Mouse (Mus musculus) neural tube, embryonic 10.5 days (tissue): ENCODE results near the gene Gm9817.

Experiments
- DNase-seq: peaks from one replicate; pipeline ENCODE4 v3.0.0-alpha.2; 2017; ENCODE audit warnings: low spot score; ENCODE audit errors: extremely low spot score

The Gm9817 gene

GRCm38 (mm10) chr13:45089846-45090245 is 11.4 kb downstream of the Gm9817 start:
- no peak for DNase-seq

GRCm38 (mm10) chr13:45092816-45093215 is 14.3 kb downstream of the Gm9817 start:
- no peak for DNase-seq

DNA sequence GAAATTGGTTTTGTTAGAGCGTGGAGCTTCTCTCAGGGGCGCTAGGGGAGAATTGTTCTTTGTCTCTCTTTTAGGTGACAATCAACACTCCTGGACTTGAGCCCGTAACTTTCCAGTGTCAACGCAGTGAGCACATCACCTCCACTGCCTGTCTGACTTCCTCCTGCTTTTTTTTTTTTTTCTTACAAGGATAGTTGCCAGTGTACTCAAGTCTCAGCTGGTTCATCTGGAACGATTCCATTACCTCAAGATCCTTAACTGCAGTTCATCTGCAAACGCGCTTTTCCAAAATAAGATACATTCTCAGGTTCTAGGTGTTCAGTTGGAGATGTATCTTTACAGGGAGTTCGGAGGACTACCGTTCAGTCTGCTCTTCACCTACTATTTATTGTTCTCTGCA is 16.5 kb downstream of the Gm9817 start:
- no peak for DNase-seq

DNA sequence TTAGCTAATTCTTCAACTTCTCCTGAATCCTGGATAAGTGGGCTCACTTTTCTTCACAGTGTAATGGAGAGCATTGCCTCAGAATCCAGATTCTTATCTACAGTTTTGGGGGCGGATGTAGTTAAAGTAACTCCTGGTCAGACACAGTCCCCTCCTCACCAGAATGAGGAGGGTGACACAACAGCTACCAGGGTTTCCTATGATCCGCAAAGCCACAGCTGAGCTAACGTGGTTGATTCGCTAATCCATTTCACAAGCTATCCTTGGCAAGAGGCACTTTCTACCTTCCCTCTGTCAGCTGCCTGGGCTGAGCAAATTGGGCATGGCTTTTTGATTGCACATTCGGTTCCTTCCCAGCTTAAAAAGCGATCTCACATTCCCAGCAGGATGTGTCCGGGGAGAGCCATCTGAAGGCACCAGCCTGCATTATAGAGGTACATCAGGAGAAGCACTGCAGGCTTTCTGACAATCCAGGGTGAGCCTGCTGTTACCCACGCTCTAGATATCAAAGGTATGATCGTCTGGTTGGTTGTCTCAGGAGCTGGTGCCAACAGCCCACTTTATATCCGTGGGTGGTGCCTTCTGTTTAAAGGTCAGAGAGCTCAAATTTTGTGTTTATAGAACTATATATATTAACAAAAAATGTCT is 21.2 kb downstream of the Gm9817 start:
- DNase-seq = no peak

- DNase-seq = no peak
Measured at GRCm38 (mm10) chr13:45106480-45106879, 28.0 kb downstream of the Gm9817 start.

GRCm38 (mm10) chr13:45108851-45109390 is 30.4 kb downstream of the Gm9817 start:
- DNase-seq = no peak

DNA sequence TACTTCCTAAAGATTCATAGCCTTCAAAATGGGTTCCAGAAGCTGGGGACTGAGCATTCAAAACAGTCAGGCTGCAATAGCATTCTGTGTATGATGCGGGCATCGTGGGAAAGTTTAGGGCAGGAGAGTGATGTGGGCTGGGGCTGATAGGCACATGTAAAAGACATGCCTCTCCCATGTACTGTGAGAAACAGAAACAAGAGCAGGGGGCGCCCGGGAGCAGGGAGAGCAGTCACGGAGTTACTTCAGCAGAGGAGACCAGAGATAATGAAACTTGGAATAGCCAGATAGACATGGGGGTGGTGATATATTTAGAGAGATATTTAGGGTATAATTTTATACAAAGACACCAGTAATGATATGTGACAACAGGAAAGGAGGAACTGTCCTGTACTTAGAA is 39.9 kb downstream of the Gm9817 start:
- DNase-seq = no peak

- DNase-seq = no peak
Measured at GRCm38 (mm10) chr13:45118822-45119221, 40.3 kb downstream of the Gm9817 start.
